9 mouse cellular contexts compared by ENCODE assay signal in the genomic region with DNA sequence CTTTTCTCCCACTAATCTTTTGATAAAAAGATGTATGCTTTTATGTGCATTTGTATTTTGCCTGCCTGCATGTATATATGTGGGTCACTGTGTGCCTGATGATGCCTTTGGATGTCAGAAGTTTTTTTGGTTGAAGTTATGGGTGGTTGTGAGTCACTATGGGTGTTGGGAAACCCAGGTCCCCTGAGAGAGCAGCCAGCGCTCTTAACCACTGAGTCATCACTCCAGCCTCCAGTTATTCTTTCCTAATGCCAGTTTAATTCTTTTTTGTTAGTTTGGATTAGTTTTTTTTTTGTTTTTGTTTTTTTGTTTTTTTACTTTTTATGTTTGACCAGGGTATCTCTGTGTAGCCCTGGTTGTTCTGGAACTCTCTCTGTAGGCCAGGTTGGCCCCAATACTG. TPM values are rescaled to one million over a fixed set of nuclear protein-coding genes. Genes with fewer than 3 reads are reported as not detected.
A peak's percentile ranks its signal among the peaks of the same experiment; 100 is the strongest.
DNase-seq lines count a peak whose midpoint lies in the region; ATAC-seq lines count a peak whose summit lies in the region.
"Had no signal": no experiment of that assay in that cellular context is flagged by ENCODE, and none has a peak within 500 bp of the region (broad histone marks: within the 10 kb centered on the region; RNA-seq: fewer than 3 reads in every experiment).

No protein-coding gene starts in this region.

- peak; percentile 22; the same call in 1 of the 2 replicates for ATAC-seq in frontal cortex, adult (ENCODE audit: low TSS enrichment)
- no peak for ATAC-seq in embryonic facial prominence, embryonic 14.5 days (ENCODE audit: low read depth)
- no peak for ATAC-seq in limb, embryonic 13.5 days (ENCODE audit: low FRiP score, low read depth)
- ATAC-seq in erythroblast, adult 5-6 weeks (replicated peaks; ENCODE audit: low FRiP score, poor library complexity, severe bottlenecking) = no peak

- no peak for DNase-seq in frontal cortex, postnatal 14 days (ENCODE audit: low spot score in 2 of 2)
- DNase-seq in 416B (ENCODE audit: low read depth) = peak; percentile 91
- no peak for DNase-seq in embryonic facial prominence, embryonic 14.5 days (ENCODE audit: low spot score)
- DNase-seq in layer of hippocampus, adult 18-20 months (ENCODE audit: low spot score in 2 of 2) = no peak
- DNase-seq in left cerebral cortex, adult 11 months (ENCODE audit: low spot score) = no peak

- peak overlapping the region; percentile 82 for H3K27ac ChIP-seq in embryonic facial prominence, embryonic 14.5 days (replicated peaks; ENCODE audit: low read depth, low read length)
- H3K27ac ChIP-seq in limb, embryonic 13.5 days = peak overlapping the region; percentile 39; the same call in 1 of the 2 replicates

- no peaks in the 10 kb centered on the region for H3K9me3 ChIP-seq in embryonic facial prominence, embryonic 14.5 days (ENCODE audit: control insufficient read depth, low read length)
- H3K9me3 ChIP-seq in limb, embryonic 13.5 days = no peaks in the 10 kb centered on the region
- H3K9me3 ChIP-seq: G1E had no signal

- no peaks in the 10 kb centered on the region for H3K27me3 ChIP-seq in embryonic facial prominence, embryonic 14.5 days (replicated peaks; ENCODE audit: control insufficient read depth, insufficient read depth, low read length)
- no peaks in the 10 kb centered on the region for H3K27me3 ChIP-seq in limb, embryonic 13.5 days

- WGBS in embryonic facial prominence, embryonic 14.5 days = 59% methylated on average over 1 of the region's 1 CpGs
- 75% methylated on average over 1 of the region's 1 CpGs for WGBS in limb, embryonic 13.5 days

- no peak overlapping the region for H3K9ac ChIP-seq in embryonic facial prominence, embryonic 14.5 days (ENCODE audit: low read depth, low read length)
- H3K9ac ChIP-seq in limb, embryonic 13.5 days = no peak overlapping the region

- no peaks in the 10 kb centered on the region for H3K36me3 ChIP-seq in embryonic facial prominence, embryonic 14.5 days (ENCODE audit: control insufficient read depth, insufficient read depth, low read length)
- no peaks in the 10 kb centered on the region for H3K36me3 ChIP-seq in limb, embryonic 13.5 days
- H3K36me3 ChIP-seq: G1E had no signal

- H3K4me1 ChIP-seq in embryonic facial prominence, embryonic 14.5 days (ENCODE audit: control insufficient read depth, insufficient read depth, low read length) = no peaks in the 10 kb centered on the region; the same call in 1 of the 2 replicates
- peaks cover 11% of the 10 kb centered on the region for H3K4me1 ChIP-seq in limb, embryonic 13.5 days

- no peak overlapping the region for H3K4me3 ChIP-seq in embryonic facial prominence, embryonic 14.5 days (ENCODE audit: low read depth, low read length)
- no peak overlapping the region for H3K4me3 ChIP-seq in limb, embryonic 13.5 days

- H3K4me2 ChIP-seq in embryonic facial prominence, embryonic 14.5 days (ENCODE audit: low read depth, low read length) = no peak overlapping the region
- no peak overlapping the region for H3K4me2 ChIP-seq in limb, embryonic 13.5 days (replicated peaks)

RNA-seq across cellular contexts. Expression of a gene that starts 5.5 kb away (rescaled TPM):
- 6.9 and 7.2 TPM in 2 replicates for polyA plus RNA-seq in embryonic facial prominence, embryonic 14.5 days (2014; fragmentation: Nextera tagmentation; extraction: Ambion mirVana)
- 7.0 and 7.1 TPM in 2 replicates for polyA plus RNA-seq in limb, embryonic 13.5 days (2015; fragmentation: Nextera tagmentation; extraction: Ambion mirVana)
- total RNA-seq in erythroblast, adult 5-6 weeks (2015; ENCODE audit: low replicate concordance) = 10.2 and 13.2 TPM in 2 replicates
- 14.5 and 15.3 TPM in 2 replicates for total RNA-seq in erythroblast, adult 5-6 weeks (2017; ENCODE audit: low replicate concordance)
- 1 to 10 TPM; 3.8 to 4.3 TPM for total RNA-seq in layer of hippocampus, adult 18-20 months (2021)

RNA-seq across cellular contexts. Expression of a gene that starts 59.6 kb away (rescaled TPM):
- 1.1 and 1.4 TPM in 2 replicates for polyA plus RNA-seq in embryonic facial prominence, embryonic 14.5 days (2014; fragmentation: Nextera tagmentation; extraction: Ambion mirVana)
- 1.2 and 2.1 TPM in 2 replicates for polyA plus RNA-seq in limb, embryonic 13.5 days (2015; fragmentation: Nextera tagmentation; extraction: Ambion mirVana)
- total RNA-seq in erythroblast, adult 5-6 weeks (2015; ENCODE audit: low replicate concordance) = not detected in 2 replicates
- not detected in 2 replicates for total RNA-seq in erythroblast, adult 5-6 weeks (2017; ENCODE audit: low replicate concordance)
- total RNA-seq in layer of hippocampus, adult 18-20 months (2021) = 1 to 10 TPM; 2.9 to 4.0 TPM
- polyA plus RNA-seq: G1E had no signal
